Mouse (Mus musculus): ENCODE measurements at regions not wholly inside any gene's neighbourhood (a gene's known extent, or its start where the extent isn't known, plus 50 kb on each side); places are given as distances from the start of the nearest gene placed in this dataset.

- no peak overlapping the region for H3K27ac ChIP-seq
- H3K4me3 ChIP-seq (replicated peaks) = no peak overlapping the region
- no peak for ATAC-seq
- H3K27me3 ChIP-seq (replicated peaks) = no peaks in the 10 kb centered on the region
- H3K9ac ChIP-seq = no peak overlapping the region
- no peaks in the 10 kb centered on the region for H3K9me3 ChIP-seq
- no peak overlapping the region for H3K4me2 ChIP-seq (replicated peaks)
- no peaks in the 10 kb centered on the region for H3K36me3 ChIP-seq
- H3K4me1 ChIP-seq (replicated peaks) = no peaks in the 10 kb centered on the region
- WGBS = 81% methylated on average over 2 of the region's 2 CpGs
Measured at GRCm38 (mm10) chr16:12938563-12938962, 170.9 kb upstream of the Ercc4 start.

- no peaks in the 10 kb centered on the region for H3K9me3 ChIP-seq
Measured at GRCm38 (mm10) chr16:12951176-12951575, 158.3 kb upstream of the Ercc4 start.

GRCm38 (mm10) chr16:12954028-12954427 is 155.5 kb upstream of the Ercc4 start:
- Histone ChIP-seq H3K9me3 (no peaks in the 10 kb centered on the region), H3K27me3 (replicated peaks) (no peaks in the 10 kb centered on the region), H3K4me3 (replicated peaks) (no peak overlapping the region), H3K4me1 (replicated peaks) (no peaks in the 10 kb centered on the region), H3K36me3 (no peaks in the 10 kb centered on the region), H3K27ac (no peak overlapping the region), H3K9ac (no peak overlapping the region), H3K4me2 (replicated peaks) (no peak overlapping the region)
- ATAC-seq = no peak
- 60% methylated on average over 8 of the region's 8 CpGs for WGBS

More at GRCm38 (mm10) chr16:12951176-12951575, 158.3 kb upstream of the Ercc4 start:
- Histone ChIP-seq H3K27ac (no peak overlapping the region), H3K4me1 (replicated peaks) (no peaks in the 10 kb centered on the region), H3K36me3 (no peaks in the 10 kb centered on the region), H3K4me3 (replicated peaks) (no peak overlapping the region), H3K27me3 (replicated peaks) (no peaks in the 10 kb centered on the region), H3K4me2 (replicated peaks) (no peak overlapping the region), H3K9ac (no peak overlapping the region)
- no peak for ATAC-seq
- WGBS = 78% methylated on average over 5 of the region's 5 CpGs

- WGBS = 64% methylated on average over 3 of the region's 3 CpGs
- Histone ChIP-seq H3K27me3 (replicated peaks) (no peaks in the 10 kb centered on the region), H3K9me3 (no peaks in the 10 kb centered on the region), H3K36me3 (no peaks in the 10 kb centered on the region), H3K27ac (no peak overlapping the region), H3K4me2 (replicated peaks) (no peak overlapping the region), H3K9ac (no peak overlapping the region), H3K4me3 (replicated peaks) (no peak overlapping the region), H3K4me1 (replicated peaks) (no peaks in the 10 kb centered on the region)
- ATAC-seq = no peak
Measured at GRCm38 (mm10) chr16:12956416-12956815, 153.1 kb upstream of the Ercc4 start.

GRCm38 (mm10) chr16:12960885-12961284 is 148.6 kb upstream of the Ercc4 start:
- Histone ChIP-seq H3K27ac (no peak overlapping the region), H3K4me2 (replicated peaks) (no peak overlapping the region), H3K4me3 (replicated peaks) (no peak overlapping the region), H3K4me1 (replicated peaks) (no peaks in the 10 kb centered on the region), H3K27me3 (replicated peaks) (no peaks in the 10 kb centered on the region), H3K9ac (no peak overlapping the region), H3K9me3 (no peaks in the 10 kb centered on the region), H3K36me3 (no peaks in the 10 kb centered on the region)
- WGBS = 77% methylated on average over 5 of the region's 5 CpGs
- no peak for ATAC-seq

- Histone ChIP-seq H3K27me3 (replicated peaks) (no peaks in the 10 kb centered on the region), H3K9ac (no peak overlapping the region), H3K36me3 (no peaks in the 10 kb centered on the region), H3K4me2 (replicated peaks) (no peak overlapping the region), H3K27ac (no peak overlapping the region), H3K4me3 (replicated peaks) (no peak overlapping the region), H3K4me1 (replicated peaks) (no peaks in the 10 kb centered on the region), H3K9me3 (no peaks in the 10 kb centered on the region)
- no peak for ATAC-seq
- WGBS = 82% methylated on average over 1 of the region's 1 CpGs
Measured at GRCm38 (mm10) chr16:12982681-12983080, 126.8 kb upstream of the Ercc4 start.

- Histone ChIP-seq H3K4me1 (replicated peaks) (no peaks in the 10 kb centered on the region), H3K36me3 (no peaks in the 10 kb centered on the region), H3K4me2 (replicated peaks) (no peak overlapping the region), H3K9ac (no peak overlapping the region), H3K27me3 (replicated peaks) (no peaks in the 10 kb centered on the region), H3K4me3 (replicated peaks) (no peak overlapping the region), H3K9me3 (no peaks in the 10 kb centered on the region), H3K27ac (no peak overlapping the region)
- ATAC-seq = no peak
- WGBS = 40% methylated on average over 1 of the region's 1 CpGs
Measured at GRCm38 (mm10) chr16:13001288-13001880, 108.1 kb upstream of the Ercc4 start.

- no peaks in the 10 kb centered on the region for H3K9me3 ChIP-seq
- no peak for ATAC-seq
- no peak overlapping the region for H3K9ac ChIP-seq
- H3K36me3 ChIP-seq = no peaks in the 10 kb centered on the region
- no peak overlapping the region for H3K4me2 ChIP-seq (replicated peaks)
- 78% methylated on average over 5 of the region's 5 CpGs for WGBS
- H3K27ac ChIP-seq = no peak overlapping the region
- H3K4me1 ChIP-seq (replicated peaks) = no peaks in the 10 kb centered on the region
- no peaks in the 10 kb centered on the region for H3K27me3 ChIP-seq (replicated peaks)
- no peak overlapping the region for H3K4me3 ChIP-seq (replicated peaks)
Measured at GRCm38 (mm10) chr16:13012863-13013262, 96.6 kb upstream of the Ercc4 start.

- Histone ChIP-seq H3K4me1 (replicated peaks) (no peaks in the 10 kb centered on the region), H3K9ac (no peak overlapping the region), H3K4me2 (replicated peaks) (no peak overlapping the region), H3K36me3 (no peaks in the 10 kb centered on the region), H3K27ac (no peak overlapping the region), H3K4me3 (replicated peaks) (no peak overlapping the region), H3K9me3 (no peaks in the 10 kb centered on the region), H3K27me3 (replicated peaks) (no peaks in the 10 kb centered on the region)
- ATAC-seq = no peak
- 61% methylated on average over 10 of the region's 10 CpGs for WGBS
Measured at GRCm38 (mm10) chr16:13013891-13014644, 95.4 kb upstream of the Ercc4 start.

GRCm38 (mm10) chr16:13022875-13023274 is 86.6 kb upstream of the Ercc4 start:
- H3K27ac ChIP-seq = no peak overlapping the region
- no peaks in the 10 kb centered on the region for H3K4me1 ChIP-seq (replicated peaks)
- H3K36me3 ChIP-seq = no peaks in the 10 kb centered on the region
- no peaks in the 10 kb centered on the region for H3K9me3 ChIP-seq
- no peak overlapping the region for H3K4me3 ChIP-seq (replicated peaks)
- ATAC-seq = no peak
- H3K4me2 ChIP-seq (replicated peaks) = no peak overlapping the region
- WGBS = 54% methylated on average over 4 of the region's 4 CpGs
- H3K27me3 ChIP-seq (replicated peaks) = no peaks in the 10 kb centered on the region; the same call in 1 of the 2 replicates
- no peak overlapping the region for H3K9ac ChIP-seq

- Histone ChIP-seq H3K27me3 (replicated peaks) (no peaks in the 10 kb centered on the region; the same call in 1 of the 2 replicates), H3K4me3 (replicated peaks) (no peak overlapping the region), H3K9me3 (no peaks in the 10 kb centered on the region), H3K27ac (no peak overlapping the region), H3K4me2 (replicated peaks) (no peak overlapping the region), H3K9ac (no peak overlapping the region), H3K36me3 (no peaks in the 10 kb centered on the region), H3K4me1 (replicated peaks) (no peaks in the 10 kb centered on the region)
- 33% methylated on average over 3 of the region's 3 CpGs for WGBS
- ATAC-seq = no peak
Measured at GRCm38 (mm10) chr16:13025393-13025792, 84.1 kb upstream of the Ercc4 start.

GRCm38 (mm10) chr16:13034136-13034535 is 75.3 kb upstream of the Ercc4 start:
- Histone ChIP-seq H3K4me1 (replicated peaks) (no peaks in the 10 kb centered on the region), H3K4me2 (replicated peaks) (no peak overlapping the region), H3K4me3 (replicated peaks) (no peak overlapping the region), H3K27ac (no peak overlapping the region), H3K27me3 (replicated peaks) (no peaks in the 10 kb centered on the region), H3K9me3 (no peaks in the 10 kb centered on the region), H3K36me3 (no peaks in the 10 kb centered on the region), H3K9ac (no peak overlapping the region)
- WGBS = 80% methylated on average over 5 of the region's 5 CpGs
- ATAC-seq = no peak

GRCm38 (mm10) chr16:13036596-13036995 is 72.9 kb upstream of the Ercc4 start:
- H3K27me3 ChIP-seq (replicated peaks) = no peaks in the 10 kb centered on the region
- WGBS = 87% methylated on average over 4 of the region's 4 CpGs
- no peak overlapping the region for H3K4me2 ChIP-seq (replicated peaks)
- no peak for ATAC-seq
- no peaks in the 10 kb centered on the region for H3K36me3 ChIP-seq
- H3K9ac ChIP-seq = no peak overlapping the region
- H3K27ac ChIP-seq = no peak overlapping the region
- no peak overlapping the region for H3K4me3 ChIP-seq (replicated peaks)
- H3K9me3 ChIP-seq = no peaks in the 10 kb centered on the region
- H3K4me1 ChIP-seq (replicated peaks) = 0 out of 2 replicates have a peak, but pooled peaks cover 2% of the 10 kb centered on the region

Measured in intestine, embryonic 15.5 days (tissue).